Mouse (Mus musculus) kidney, adult 8-10 months (tissue): ENCODE measurements at regions not wholly inside any gene's neighbourhood (a gene's known extent, or its start where the extent isn't known, plus 50 kb on each side); places are given as distances from the start of the nearest gene placed in this dataset.

ENCODE experiments used
- DNase-seq, 2 experiments: peaks; one replicate each; pipeline ENCODE4 v3.0.0; 2022

DNA sequence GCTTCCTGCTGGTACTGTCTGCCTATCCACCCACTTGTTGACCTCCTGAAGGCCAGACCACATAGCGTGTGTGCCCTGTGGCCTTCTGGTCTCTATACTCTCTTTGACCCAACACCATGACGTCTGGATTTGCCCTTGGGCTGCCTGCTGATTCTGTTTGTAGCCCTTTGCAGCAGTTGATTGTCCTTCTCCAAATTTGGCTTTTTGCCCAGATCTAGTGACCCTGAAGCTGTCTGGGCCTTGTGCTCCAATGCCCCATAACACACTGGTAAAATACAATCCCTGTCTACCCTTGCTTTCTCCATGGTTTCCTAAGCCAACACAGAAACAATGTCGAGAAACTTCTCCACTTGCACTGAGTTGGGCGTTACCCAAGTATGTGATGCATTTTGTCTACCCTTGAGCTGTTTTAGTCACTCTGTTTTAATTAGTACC lies 979.3 kb downstream of the Epha4 start:
- peak in 1 of 2 experiments; percentile 27 for DNase-seq

DNA sequence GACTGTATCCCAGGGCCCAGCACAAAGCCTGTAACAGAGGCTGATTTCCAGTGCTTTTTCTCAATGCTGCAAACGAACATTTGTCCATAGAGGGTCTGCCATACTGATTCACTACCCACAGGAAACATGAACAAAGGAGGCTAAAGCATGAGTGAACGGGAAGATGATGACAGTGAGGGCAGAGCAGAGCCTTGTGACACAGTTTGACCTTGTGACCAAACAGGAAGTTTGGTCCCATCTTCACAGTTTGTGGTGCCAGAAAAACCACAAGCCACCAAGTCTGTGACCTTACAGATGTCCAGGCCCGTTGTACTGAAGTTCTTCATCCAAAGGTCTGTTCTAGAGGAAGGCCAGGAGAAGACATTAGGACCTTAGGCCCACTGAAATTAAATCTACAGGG lies 974.4 kb downstream of the Epha4 start:
- DNase-seq = no peak

DNA sequence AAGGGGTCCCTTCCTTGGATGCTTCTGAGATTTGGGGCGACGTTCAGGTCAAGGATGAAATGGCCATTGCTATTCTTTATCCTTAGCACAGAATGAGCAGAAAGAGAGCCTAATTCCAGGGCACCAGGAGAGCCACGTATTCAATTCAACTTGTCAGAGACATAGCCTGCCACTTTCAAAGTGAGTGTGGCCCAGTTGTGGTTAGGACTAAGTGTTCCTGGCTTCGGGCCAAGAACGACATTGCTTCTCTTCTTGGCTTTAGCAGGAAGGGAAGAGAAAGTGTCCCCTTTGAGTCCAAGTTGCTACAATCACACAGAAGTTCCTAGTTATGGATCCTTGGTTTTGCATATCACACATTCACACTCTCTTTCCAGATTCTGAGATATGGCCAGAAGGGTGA lies 964.0 kb downstream of the Epha4 start:
- peak in 1 of 2 experiments; percentile 20 for DNase-seq

DNA sequence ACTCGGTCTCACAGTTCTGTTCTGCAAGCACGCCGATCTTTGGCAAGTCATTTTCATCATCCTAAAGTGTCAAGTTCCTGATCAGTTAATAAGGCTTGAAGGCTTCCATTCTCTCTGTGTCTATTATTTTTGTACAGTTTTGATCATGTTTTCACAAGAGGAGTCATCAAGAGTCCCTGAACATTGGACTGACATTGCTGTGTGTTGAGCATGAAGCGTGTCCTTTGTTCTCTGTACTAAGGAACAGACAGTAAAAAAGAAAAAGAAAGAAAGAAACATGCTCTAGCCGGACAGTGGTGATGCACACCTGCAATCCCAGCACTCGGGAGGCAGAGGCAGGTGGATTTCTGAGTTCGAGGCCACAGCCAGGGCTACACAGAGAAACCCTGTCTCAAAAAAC lies 955.4 kb downstream of the Epha4 start:
- no peak for DNase-seq

DNA sequence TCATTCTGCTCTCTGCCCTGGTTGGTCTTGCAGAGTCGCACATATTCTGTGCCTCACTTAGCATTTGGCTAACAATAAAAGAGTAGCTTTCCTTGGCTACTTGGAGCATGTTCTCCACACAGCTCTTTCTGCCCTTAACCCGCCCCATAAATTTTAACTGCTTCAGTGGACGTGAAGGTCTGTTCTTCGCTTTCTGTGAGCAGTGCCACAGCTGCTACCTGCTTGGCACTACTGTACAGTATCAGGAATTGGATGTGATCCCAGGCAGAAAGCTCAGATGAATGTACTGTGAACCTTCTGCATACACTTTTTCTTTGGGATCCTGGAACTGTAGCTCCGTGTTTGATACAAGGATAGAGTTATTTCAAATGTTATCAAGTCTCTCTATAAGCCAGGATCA lies 939.4 kb downstream of the Epha4 start:
- DNase-seq = no peak

DNA sequence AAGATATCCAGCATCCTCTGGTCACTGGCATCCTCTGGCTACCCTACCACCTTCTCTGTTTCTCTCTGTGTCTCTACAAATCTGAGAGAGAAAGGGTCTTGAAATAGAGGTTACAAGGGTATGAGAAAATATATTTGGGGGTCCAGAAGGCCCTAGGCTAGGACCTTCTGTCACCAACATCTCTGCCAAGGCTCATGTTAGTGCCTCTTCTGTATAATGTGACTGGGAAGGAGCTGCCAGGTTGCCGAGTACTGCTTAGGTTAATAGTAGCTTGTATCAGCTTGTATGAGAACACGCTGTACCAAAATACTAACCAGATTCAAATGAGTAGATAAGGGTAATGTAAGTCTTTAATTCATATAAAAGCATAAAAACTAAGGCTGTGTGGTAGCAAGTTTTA lies 929.0 kb downstream of the Epha4 start:
- no peak for DNase-seq

DNA sequence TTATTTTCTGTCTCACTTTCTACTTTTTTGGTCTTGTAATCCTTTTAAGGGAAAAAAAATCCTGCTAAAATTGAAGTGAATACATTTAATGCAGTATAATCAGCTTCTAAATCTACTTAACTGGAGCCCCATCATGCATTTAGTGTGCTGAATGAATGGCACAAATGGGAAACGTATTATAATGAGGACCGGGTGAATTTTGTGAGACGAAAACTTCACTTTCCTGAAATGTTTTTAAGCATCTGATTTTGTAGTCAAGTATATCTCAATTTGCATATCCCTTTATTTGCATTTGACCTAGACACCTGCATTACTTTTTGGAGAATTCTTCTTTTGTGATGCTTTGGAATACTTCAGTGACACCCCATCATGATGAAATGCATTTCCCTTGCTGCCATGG lies 889.1 kb downstream of the Epha4 start:
- no peak for DNase-seq

DNA sequence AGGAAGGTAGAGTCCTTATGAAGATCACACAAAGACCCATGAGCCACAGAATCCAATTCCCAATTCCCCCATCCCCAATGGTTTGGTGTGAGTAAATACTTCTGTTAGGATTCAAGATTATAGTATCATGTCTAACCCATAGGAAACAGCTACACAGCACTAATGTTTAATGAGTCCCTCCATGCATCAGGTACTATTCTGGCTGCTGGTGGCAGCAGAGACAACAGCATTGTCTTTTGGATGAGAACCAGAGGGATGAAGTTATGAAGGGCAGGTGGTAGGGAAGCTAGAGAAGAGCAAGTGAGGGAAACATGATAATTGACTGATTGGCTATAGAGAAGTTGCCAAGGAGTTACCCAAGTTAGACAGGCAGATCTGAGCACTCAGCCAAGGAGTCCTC lies 885.0 kb downstream of the Epha4 start:
- DNase-seq = no peak

DNA sequence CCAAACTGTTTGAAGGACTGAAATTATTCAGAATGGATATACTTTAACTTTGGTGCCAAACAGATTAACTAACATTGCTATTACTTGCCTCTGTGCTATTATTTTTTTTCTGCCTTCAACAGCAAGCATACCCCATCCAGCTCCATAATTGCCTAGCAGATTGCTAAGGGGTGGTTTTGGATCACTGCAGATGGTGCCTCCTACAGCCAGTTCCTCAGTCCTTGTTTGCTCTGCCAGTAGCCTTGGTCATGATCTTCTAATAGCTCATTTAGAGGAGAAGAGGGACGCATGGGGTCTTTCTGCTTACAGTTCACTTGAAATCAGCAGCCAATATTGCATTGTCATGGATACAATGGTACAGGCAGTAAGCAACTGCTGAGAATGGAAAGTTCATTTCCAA lies 880.8 kb downstream of the Epha4 start:
- no peak for DNase-seq

DNA sequence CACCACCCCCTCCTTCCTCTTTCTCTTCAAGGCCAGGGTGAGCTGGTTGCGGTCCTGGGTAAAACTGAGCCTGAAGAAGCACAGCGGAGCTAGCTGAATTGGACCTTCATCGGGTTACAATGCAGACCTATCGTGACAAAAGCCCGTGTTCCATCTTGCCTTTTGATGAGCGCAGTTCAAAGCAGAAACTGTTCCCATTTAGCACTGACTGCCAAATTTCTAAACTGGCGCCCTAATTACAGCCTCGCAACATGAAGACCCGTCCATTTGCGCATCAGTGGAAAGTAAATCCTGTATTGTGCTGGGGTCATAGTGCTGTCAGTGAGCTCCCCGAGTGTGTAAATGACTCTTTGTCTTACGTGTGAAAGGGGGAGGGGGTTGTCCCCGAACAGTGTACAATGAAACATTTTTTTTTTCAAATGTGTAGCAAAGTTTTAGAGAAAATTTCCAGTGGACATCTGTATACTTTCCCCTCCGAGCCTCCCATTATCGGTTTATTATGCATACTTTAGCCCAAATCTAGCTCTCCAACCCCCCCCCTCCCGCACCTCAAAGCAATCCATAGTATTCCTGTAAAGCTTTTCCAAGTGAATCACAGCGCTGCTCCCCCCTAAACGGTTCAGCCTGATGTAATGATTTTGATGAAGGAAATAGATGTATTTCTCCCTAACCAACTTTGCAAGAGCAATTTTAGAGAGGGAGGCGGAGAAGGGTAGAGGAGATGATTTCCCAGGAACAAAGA lies 877.4 kb downstream of the Epha4 start:
- DNase-seq = no peak

DNA sequence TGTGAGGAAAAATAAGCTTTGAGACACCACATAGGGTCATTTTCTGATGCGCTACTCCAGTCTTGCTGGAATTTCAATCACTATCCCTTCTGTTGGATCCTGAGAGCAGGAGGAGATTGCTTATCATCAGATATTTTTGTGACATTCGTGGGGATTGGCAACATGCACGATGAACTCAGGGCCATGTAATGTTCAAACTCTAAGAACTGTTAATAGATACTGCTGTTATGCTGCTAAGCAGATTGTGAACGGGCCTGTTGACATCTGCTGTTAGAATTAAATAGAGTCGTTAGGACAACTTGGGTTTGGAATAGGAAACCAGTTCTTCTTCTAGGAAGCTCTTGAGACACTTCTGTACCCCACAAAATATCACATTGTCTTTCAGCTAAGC lies 876.9 kb downstream of the Epha4 start:
- DNase-seq = no peak

DNA sequence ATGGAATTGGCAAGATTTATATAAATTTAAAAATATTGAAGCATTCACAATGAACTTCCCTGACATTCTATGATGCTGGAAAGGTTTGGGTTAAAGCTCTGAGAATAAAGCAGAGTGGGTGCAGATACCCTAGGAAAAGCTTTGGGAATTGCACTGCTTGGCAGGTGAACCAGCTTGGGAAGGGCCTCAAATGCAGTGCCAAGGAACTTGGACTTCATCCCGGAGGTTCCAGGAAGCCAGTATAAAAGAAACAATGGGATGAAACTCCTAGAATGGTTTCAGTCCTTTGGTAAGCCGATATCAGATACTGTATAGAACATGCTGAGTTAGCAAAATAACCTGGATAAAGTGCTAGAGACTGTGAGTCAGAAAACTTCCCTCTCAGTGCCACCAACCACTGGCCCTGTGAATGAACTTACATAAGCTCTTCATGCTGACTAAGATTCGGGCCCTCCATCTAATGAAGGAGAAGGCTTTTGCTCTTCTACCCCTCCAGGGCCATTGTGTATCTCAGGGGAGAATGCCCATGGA lies 873.6 kb downstream of the Epha4 start:
- DNase-seq = no peak

DNA sequence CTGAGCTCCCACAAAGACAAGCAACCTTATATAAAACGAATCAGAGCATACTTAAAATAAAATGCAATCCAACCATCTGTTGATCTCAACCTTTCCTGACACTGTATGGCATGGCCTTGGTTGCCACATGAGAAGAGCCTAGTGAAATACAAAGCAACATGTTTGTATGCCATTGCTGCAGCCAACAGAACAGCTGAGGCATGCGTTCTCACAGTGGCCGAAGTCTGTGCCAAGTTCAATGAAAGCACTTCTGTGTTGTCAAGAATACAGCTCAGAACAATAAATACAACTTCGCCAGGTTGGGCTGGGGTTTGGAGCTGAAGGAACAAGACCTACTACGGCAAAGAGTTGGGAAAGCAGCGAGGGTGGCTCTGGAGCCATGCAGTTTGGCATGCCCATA lies 872.2 kb downstream of the Epha4 start:
- no peak for DNase-seq

DNA sequence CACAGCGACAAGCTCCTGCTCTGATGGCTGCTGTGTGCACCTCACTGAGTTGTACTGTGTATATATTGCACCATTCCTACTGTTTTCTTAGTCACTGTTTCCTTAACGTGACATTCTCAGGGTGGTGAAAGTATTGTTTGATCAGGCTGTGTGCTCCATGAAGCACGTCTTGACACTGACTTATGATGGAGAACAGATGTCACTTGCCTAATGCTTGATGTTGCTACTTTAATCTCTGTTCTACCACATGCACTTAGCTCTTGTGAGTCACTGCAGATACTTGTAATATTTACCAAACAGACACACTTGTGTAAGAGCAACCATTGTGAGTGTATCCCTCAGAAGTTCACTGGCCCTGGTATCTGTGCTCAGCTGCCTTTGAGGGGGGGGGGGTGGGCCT lies 870.0 kb downstream of the Epha4 start:
- no peak for DNase-seq

DNA sequence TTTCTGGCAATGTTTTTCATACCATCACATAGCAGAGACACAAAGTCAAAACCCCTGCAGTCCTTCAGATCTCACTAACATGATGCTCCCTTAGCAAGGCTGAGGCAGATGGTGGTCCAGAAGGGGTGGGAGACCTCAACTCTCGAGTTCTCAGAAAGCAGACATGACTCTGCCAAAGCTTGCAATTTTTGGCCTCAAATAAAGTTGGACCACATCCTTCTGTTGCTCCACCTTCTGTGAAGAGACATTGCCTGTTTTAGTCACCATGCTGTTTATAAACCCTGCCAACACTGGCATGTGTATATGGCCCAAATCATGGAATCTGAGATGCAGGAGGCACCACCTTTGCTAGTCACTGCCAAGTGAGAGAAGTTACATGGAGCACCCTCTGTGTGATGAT lies 860.1 kb downstream of the Epha4 start:
- no peak for DNase-seq

DNA sequence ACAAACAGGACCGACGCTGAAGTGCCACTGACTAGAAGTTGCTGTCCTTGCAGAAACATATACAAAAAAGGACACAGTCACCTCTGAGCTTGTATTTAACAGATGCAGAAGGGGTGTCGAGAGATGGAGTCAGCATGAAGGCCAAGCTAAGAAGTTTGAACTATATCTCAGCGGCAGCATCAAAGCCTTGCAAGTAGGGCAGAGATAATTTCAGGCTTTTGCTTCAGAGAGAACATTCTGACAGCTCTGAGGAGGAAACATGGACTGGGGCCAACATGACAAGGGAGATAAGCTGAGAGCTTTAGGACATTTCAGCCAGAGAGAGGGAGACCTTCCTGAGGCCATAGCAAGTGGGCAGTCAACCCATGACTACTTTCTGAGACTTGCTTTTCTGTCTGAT lies 856.7 kb downstream of the Epha4 start:
- DNase-seq = no peak

DNA sequence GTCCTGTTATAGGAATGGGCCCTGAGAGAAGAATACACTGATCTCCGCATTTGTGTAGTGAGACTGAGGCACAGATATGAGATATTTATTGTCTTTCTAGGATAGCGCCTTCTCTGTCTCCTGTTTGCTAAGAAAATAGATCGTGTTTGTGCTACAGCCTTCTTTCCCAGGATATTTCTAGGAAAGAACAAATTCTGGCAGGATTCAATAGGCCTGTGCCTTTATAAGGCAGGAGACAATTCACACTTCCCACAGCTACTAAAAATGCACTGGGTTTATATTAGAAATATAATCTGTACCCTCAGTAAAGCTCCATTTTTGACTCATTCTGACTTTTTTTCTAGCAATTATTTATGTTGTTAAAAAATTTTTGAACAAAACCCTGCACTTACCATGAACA lies 854.7 kb downstream of the Epha4 start:
- DNase-seq = no peak

DNA sequence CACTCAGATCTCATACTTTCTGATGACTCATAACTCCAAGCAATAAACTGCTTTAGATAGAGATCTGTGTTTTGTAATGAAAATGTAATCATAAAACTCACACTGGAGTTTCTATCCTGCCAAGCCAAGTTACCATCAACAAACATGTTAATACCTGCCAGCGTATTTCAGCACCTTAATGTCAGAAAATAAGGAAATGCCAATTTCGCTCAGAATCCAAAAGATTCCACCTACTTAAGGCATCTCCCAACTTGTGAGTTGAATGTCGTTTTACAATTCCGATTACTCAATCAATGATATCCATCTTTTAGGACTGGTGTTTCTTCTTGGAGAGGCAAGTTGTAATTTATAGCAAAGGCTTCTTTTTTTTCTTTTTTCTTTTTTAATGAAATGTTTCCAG lies 850.5 kb downstream of the Epha4 start:
- no peak for DNase-seq

DNA sequence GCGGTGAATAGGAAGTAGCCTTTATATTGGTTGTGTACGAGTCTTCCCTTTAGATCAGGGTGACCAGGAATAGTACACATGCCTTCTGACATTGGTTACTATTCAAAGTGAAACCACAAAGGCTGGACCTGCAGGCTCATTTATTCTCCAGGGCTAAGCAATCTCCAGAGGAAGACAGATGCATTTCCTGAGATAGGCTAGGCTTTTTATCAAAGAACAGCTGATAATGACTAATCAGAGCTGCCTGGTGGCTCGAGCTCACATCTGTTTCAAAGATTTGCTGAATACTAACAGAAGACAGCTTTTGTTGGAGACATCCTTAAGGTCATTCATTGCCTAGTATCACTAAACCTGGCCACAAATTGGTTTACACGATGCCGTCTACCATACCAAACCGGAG lies 838.1 kb downstream of the Epha4 start:
- DNase-seq = no peak

DNA sequence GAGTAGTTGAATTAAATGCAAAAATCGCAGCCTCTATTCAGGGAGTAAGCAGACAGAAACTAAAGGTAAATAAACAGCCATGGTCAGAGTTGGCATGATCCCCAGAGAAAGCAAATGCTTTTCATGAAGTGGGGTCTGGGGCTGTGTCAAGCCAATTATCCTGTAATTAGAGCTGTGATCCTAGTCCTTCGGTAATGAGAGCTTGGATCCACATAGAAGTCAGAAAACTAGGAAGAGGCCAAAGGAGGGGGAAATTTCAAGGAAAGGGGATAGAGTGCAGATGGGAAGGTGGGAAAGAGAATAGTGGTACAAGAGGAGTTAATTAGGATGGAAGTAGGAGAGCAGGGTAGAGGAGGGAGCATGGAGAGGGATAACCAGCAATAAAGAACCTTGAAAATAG lies 809.3 kb downstream of the Epha4 start:
- no peak for DNase-seq

DNA sequence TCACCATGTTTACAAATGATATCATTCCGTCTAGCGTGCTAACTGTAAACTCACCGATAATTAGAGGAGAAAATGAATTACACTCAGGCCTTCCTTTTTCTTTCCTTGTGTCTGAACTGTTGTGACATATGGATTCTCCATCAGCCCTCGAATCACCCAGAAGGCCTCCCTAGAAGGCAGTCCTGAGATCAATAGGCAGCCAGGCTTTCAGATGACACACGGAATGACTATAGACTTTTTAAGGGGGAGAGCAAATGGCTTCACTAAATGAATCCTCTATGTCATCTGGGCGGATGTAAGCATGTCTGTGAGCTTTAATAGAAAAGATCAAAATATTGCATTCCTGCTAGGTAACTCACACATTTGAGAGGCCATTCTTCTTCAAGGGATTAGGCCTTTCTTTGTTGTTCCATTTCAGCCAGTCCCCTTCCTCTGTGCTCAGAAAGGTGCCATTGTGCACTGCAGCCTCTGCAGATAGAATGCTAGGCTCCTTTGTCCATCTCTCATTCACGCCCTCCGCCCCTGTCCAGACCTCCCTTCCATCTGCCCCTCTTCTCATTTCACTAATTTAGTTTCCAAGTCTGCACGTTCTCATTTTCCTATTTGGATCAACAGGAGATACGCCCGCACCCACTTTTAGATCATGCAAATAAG lies 797.1 kb downstream of the Epha4 start:
- no peak for DNase-seq

DNA sequence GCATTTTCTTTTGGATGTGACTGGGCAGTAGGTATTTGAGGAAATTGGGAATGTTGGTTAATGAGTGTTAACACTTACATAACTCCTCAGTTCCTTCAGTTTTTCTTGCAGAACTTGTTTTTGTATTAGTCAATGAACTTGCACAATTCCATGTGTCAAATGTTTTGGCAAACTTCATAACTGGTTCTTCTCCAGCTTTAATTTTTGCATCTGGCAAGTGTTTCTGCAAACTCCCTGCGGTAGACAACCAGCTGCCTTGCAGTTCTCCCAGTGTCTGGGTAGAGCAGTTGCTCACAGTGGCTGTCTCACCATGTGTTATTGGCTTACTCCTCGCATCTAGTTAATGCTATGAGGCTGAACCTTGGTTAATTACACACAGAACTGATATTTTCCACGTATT lies 790.4 kb downstream of the Epha4 start:
- peak; percentile 9 to 41 for DNase-seq

DNA sequence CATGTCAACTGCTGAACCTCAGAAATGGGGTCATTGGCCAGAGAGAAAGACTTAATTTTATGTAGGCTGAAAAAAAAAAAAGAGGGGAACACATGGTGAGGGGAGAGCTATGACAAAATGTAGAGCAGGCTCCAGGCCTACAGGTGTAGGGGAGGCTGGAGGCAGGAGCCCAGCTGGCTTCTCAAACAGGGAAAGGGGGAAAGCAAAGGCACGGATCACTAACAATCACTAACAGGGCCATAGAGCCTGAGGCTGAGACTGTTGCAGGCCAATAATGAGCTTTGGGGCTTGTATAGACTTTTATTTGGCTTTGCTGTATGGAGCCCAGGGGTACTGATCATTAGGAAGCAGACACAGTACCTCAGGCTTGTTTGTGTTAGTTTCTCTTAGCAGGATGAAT lies 777.9 kb downstream of the Epha4 start:
- DNase-seq = no peak

DNA sequence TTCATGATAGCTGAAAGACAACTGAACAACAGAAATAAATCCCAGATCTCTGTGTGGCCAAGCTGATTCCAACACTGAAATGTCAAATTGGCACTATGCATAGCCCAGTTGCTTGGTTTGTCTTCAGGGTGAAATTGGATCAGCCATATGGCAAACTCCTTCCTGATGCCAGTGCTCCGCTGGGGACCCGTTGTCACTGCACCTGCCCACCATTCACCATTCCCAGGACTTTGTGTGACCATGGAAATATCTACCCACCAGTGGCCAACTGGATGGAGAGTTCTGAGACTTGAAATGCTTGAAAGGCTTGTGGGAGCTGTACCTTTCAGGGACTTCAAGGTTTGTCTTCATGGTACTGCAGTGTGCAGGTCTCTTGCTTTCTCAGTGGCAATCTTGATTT lies 777.2 kb downstream of the Epha4 start:
- no peak for DNase-seq

DNA sequence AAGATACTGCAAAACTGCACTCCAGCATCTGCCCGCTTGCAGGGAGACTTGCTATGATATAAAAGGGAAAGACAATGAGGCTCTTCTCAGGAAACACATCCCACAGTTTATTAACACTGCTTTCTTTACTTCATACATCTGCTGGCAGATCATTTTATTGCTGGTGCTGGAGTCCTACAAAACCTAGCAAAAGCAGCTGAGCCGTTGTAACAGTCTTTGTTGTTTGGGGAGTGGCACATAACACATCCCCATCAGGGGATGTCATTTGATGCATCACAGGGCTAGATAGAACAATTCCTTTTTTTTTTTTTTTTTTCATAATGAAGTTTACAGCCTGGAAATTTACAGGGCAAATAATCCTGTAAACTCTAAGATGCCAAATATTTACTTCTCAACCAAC lies 742.2 kb downstream of the Epha4 start:
- DNase-seq = no peak
